Mouse (Mus musculus): Measurements from ENCODE around the gene Cnksr3.

Cnksr3 gene

DNA sequence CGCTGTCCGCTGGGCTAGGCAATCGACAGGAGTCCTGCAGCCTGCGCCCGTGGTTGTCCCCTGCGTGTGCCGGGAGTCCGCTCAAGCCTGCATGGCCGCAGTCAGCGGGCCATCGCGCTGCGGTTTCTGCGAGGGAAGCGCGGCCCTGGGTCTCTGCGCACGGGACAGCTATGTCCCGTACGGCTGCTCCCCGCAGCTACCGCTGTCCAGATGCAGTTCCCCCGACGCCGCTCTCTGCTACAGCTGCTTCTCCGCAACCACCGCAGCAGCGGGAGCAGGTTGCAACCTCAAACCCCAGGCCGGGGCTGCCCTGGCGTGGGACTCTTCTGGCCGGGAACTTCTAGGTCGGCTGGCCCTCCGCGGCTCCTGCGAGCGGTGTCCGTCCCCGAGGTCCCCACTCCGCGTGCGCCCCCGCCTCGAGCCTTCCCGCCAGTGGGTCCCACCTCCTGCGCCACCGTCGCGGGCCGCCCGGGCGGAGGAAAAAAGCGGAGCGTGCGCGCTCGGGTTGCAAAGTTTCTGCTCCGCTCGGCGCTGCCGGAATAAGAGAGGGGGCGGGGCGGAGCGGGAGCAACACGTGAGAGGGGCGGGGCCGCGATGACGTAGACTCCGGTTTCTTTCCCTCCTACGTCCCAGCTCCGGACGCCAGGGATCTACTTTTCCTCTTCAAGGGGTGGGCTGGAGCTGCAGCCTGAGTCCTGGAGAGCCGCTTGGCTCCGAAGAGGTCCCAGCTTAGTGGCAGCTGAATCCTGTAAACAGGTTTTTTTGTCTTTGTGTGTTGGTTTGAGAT, at the start of gene Cnksr3:
Gene Cnksr3 (minus strand): TSS at position 542 of the 787 bp plus-strand sequence.
- DNase-seq (ENCODE audit: low read depth in 2 of 2, low spot score in 2 of 2), result peak; percentile 76 to 82

DNA sequence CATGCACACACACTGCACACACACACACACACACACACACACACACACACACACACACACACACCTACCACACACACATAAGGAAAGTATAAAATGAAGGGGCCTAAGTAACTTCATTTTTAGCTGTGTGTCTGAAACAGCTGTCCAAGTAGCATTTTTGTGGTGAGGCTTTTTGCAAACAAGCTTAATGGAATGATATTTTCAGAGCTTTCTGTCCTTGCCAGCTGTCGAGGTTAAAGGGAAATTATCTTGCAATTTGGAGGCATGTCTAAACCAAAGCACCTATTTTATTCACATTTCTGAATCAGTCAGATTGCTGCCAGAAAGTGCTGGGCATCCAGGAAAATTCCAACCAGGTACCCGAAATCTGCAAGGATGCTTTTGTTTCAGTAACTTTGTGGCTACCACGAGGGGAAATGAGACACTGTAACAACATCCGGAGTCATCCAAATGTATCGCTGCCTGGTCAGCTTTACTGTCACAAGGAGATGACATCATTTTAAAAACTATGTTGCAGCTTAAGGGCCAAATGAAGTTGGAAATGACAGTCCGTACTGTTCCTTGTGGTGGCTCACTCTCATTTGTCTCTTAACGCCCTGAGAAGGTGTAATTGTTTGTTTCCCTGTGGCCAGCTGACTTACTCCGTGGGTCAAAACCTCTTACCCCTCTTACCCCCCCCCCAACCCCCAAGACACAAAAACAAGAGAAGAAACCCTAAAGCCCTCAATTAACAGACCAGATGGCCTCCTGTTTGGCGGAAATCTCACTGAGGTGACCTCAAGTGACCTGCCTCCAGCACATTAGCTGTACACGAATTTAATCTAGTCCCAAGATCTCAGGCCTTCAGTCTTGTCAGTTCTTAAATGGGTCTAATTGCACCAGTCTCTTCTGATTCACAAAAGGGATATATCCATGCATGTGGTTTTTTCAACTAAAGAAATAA, 48.4 kb upstream of the Cnksr3 start:
- DNase-seq (ENCODE audit: low read depth in 2 of 2, low spot score in 2 of 2), result no peak

DNA sequence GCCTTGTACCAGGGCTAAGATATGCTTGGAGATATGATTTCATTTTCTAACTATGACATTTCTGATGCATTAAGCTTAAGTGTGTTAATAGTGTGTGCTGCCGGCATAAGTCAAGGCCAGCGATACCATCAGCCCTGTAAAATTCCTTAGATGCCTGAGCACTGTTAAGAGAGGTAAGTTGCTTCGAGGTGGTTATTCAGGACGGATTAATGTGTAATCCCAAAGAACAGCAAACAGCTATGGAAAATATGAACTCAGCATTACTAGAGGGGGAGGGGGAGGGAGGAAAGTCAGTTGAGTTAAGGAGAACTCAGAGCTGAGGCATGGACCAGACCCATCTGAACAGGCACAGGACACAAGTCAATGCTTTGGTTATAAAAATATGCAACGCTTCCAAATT, 46.6 kb upstream of the Cnksr3 start:
- no peak for DNase-seq (ENCODE audit: low read depth in 2 of 2, low spot score in 2 of 2)

DNA sequence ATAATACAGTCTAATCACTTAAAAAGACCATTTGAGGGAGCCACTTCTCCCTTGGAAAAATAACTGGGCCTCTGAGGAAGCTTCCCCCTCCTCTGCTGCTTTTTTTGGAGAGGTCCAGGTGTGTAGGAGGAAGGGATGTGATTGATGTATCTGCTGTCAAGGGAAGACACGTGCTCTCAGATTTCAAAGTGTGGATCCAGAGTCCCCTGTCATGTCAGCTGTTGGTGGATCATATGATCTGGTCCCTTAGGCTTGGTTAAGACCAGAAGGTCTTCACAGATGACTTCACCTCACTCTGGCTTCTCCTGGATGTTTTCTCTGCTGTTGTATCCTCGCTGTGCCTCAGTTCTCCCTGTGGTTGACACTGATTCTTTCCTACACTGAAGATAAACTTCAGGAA, 38.4 kb upstream of the Cnksr3 start:
- no peak for DNase-seq (ENCODE audit: low read depth in 2 of 2, low spot score in 2 of 2)

DNA sequence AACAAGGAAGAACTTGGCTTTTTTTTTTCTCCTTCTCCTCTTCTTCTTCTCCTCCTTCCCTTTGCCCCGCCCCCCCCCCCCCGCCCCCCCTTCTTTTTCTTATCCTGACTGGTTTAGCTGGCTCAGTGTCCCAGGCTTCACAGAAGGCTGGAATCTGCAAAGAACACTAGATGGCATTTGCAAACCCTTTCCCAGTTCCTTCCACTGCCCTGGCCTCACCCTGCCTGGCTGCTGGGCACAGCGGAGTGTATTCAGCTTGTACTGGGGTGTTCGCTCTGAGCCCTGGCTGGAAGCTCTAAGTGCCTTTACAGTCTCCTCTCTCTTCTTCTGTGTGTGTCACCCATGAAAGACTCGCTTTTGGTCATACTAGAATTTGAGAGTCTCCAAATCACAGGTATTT, 22.6 kb upstream of the Cnksr3 start:
- DNase-seq (ENCODE audit: low read depth in 2 of 2, low spot score in 2 of 2), result no peak

DNA sequence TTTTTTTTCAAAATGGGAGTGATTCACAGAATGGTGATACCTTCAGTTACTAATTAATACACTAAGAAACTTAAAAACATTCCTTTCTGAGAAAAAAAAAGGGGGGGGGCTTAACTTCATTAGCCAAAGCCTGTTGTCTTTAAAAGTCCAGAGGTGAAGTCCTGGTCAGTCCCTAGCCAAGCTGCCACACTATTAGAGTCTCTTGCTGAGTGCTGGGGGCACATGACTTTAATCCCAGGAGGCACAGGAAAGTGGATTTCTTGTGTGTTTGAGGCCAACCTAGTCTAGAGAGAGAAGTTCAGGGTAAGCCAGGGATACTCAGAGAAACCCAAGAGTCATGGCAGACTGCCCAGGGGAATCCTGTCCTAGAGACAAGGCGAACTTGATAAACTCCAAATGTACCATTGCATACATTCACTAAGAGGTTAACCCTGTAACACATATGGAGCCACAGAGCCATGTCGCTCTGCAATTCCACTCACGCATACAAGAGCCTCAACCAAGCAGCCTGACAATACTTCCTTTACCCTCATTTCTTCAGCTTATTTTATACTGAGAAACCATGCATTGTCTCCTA, 5.6 kb upstream of the Cnksr3 start:
- DNase-seq (ENCODE audit: low read depth in 2 of 2, low spot score in 2 of 2), result no peak

DNA sequence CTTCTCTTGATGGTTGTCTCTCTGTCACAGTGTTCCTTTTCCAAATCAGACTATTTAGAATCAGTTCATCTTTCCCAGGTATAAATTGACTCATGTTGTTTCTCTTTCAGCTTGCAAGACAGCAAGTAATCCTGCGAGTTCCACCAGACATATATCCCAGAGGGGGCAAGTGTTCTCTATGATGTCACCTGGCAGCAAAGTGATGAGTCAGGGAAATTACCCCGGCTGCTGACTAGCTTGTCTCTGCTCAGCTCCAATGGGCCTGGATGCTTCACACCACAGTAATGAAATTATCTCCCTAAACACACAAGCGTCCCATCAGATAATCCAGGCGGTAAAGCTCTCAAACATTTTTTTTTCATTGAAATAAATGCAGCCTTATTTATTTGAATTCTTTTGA, 2.7 kb upstream of the Cnksr3 start:
- no peak for DNase-seq (ENCODE audit: low read depth in 2 of 2, low spot score in 2 of 2)

DNA sequence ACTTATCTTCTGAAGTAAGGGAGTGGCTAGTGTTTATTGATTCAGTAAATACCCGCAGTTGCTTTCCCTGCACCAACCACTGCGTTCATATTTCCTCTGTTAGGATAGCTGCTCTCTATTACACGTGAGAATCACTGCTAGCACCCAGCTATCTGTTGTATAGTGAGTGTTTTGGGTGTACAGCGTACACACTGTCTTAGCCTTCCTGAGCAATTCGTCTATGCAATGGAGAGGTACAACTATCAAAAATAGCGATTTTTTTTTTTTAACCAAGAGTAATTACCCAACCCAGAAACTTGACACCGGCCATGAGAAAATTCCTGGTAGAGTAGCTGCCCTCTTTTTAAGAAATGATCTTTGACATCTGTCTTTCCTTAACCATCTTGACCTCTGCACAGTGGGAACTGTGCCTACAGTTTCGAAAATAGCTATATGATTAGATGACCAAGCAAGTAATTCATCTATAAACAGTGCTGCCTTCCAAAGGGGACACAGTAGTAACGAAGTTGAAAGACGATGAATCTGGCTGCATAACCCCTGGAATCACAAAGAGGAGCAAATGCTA, 1.1 kb upstream of the Cnksr3 start:
- DNase-seq (ENCODE audit: low read depth in 2 of 2, low spot score in 2 of 2), result no peak

DNA sequence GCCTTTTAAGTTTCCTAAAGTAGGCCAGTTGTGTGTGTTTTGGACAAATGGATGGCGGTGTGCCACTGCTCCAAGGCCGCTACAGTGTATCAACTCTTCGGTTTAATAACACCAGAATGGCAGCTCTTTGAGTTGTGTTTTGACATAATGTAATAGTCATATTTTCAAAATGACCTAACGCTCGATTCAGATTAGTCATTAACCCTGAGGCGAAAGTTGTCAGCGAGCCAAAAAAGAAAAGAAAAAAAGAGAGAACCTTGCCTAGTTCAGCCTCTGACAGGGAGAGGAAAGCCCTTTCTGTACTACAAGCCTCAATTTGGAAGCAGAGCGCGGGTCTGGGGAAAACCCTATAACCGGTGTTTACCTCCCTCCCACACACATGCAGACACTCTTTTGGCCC, 500 bp upstream of the Cnksr3 start:
- peak in 1 of 2 experiments; percentile 10 for DNase-seq (ENCODE audit: low read depth in 2 of 2, low spot score in 2 of 2)

DNA sequence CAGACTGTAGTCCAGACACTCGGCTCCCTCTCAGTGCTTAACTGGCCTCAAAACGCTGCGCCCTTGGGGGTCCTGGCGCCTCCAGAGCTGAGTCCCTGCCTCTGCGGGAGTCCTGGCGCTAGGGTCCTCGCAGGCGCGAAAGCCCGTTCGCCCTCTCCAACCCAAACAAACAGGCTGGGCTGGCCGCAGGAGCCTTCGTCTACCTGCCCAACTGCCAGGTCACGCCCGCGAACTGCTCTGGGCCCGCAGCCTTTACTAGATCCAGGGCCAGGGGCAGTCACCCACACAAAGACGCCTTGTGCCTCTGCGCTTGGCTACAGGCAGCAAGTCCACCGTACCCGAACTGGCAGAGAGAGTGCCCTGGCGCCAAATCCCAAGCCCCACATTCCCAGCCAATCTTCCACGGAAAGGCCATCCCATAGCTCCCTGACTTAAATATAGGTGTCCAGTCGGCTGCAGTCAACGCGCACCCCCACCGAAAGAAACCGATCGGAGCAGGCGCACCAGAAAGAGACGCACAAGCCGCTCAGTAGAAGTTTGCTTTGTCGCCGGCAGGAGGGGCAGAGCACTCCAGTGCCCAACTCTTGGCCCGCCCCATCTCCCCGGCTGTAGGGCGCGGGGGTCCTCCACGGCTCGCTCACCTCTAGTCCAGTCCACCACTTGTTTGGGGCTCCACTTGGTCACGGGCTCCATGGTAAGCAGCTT, 894 bp downstream of the Cnksr3 start:
- peak; percentile 55 to 63 for DNase-seq (ENCODE audit: low read depth in 2 of 2, low spot score in 2 of 2)

DNA sequence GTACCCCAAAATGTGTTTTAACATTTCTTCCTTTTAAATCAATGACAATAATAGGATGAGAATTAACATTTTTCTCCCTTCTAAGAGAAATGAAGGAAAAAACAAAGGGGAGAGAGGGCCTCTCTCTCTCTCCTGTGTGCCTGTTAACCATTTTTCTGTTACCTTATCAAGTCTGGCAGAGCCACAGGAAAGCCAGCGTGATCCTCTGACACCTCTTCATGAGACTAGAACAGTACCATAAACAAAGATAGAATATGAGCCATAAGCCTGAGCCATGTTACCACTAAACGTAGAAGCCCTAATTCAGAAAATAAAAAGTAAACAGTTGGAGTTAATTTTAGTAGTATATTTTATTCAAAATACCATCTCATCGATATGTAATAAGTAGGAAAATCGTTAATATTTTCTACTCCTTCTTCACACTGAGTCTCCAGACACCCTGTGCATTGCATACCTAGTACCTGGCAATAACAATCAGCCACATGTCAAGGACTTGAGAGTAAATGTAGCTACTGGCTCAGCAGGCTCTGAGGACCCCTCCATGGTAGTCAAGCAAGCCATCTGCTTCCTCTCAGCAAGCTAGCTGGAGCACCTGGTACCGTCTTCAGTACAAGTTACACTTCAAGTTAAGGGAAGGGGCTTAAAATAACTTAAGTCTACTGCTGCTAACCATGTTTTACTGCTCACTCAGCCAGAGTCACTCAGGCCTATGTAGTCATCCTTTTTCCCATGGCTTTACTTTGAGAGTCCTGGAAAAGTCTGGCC, 2.2 kb downstream of the Cnksr3 start:
- DNase-seq (ENCODE audit: low read depth in 2 of 2, low spot score in 2 of 2), result no peak

DNA sequence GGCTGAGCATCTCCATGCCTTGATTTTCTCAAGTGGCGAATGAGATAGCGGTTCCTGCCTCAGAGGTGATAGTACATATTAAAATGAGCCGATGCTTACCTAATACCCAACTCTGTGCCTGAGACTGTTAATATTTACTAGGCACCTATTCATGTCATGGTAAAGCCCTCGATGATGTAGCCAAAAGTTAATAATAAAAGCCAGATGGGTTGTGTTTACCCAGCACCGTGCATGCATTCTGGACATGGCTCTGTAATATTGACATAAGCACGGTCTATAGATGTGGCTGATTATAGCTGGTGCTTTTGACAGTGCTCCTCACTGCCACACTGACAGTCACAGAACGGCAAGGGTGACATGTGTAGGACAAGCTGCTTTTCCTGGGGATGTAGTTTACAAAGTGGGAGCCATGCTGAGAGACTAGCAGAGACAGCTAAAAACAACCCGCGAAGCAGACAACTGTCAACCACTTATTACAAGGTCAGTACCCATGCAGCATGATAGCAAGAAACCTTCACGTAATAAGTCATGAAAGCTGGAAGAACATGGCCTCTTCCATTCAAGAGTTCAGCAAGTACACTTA, 3.1 kb downstream of the Cnksr3 start:
- no peak for DNase-seq (ENCODE audit: low read depth in 2 of 2, low spot score in 2 of 2)

DNA sequence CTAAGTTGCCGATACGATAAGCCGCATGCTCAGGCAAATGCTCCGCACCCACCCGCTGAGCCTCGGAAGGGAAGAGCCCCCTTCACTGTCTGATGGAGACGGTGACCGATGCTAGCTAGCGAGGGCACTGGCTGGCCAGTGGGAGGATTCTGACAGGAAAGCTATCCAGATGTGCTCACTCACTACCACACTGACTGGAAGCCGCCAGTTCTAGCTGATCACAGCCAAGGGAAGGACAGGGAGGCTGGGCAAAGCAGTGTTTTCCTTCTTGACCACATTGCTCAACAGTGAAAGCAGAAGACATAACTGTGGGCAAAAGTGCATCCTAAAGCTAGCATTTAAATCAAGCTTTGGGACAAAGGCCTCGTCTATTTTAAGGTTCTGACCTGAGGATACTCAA, 4.7 kb downstream of the Cnksr3 start:
- no peak for DNase-seq (ENCODE audit: low read depth in 2 of 2, low spot score in 2 of 2)

DNA sequence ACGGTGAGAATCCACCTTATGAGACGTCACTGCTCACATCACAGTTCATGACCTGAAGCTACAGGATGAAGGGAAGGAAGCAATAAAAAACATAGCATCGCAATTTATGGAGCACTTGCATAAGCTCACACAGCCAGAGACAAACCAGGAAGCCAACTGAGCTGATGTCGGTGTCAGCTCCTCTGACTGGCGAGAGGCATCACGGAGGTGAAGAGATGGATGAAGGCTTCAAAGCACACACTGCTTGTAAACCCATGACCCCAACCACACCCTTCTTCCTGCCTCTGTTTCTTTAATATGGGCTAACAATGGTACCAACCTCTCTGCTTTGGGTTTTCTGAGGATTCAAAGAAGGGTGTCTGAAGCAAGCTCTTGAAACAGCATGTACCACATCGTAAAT, 5.5 kb downstream of the Cnksr3 start:
- no peak for DNase-seq (ENCODE audit: low read depth in 2 of 2, low spot score in 2 of 2)

DNA sequence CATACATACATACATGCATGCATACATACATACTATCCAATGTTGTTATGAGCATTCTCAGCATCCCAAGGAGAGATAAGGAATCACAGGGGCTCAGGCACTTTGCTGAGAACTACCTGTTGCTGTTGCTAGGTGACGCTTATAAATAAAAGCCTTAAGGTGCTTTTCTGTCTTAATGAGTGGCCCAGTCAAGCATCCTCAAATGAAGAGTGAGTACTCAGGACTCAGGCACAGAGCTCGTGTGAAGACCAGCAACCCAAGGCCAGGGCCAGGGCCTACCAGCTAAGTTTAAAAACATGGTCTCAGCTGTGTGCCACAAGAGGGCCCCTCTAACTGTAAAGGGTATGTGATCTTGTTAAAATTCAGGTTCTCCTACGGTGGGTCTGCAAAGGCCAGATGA, 6.5 kb downstream of the Cnksr3 start:
- no peak for DNase-seq (ENCODE audit: low read depth in 2 of 2, low spot score in 2 of 2)

DNA sequence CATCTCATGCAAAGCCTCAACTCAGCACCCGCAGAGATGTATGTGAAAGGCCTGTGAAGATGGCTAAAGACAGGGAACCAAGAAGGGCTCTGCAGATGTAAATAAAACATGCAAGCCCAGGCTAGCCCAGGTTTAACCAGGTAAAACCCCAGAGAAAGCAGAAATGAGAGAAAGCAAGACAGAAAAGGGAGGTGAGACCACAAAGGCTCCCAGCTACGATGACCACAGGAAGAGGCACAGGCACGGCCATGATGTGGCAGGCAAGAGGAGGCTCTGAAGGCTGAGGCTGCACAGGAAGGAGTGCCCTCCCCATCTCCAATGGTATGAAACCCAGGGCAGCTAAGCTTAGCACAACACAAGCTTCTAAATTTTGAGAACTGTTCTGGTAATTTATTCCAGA, 7.1 kb downstream of the Cnksr3 start:
- DNase-seq (ENCODE audit: low read depth in 2 of 2, low spot score in 2 of 2), result no peak

DNA sequence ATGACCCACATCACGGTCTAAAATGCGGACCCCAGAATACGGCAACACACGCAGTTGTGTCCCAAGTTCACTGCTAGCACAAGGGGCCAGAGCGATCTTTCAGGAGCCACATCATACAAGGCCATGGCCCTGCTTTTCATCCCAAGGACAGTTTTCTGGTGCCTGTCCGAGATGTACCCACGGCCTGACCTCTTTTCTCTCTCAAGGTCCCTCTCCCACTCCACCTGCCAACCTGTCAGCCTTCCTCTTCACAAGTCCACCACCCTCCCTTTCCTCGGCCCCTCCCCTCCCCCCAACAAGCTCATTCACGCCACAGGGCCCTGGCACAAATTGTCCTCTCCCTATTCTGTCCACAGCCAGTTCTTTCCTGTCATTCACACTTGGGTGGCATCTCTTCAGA, 9.5 kb downstream of the Cnksr3 start:
- no peak for DNase-seq (ENCODE audit: low read depth in 2 of 2, low spot score in 2 of 2)

DNA sequence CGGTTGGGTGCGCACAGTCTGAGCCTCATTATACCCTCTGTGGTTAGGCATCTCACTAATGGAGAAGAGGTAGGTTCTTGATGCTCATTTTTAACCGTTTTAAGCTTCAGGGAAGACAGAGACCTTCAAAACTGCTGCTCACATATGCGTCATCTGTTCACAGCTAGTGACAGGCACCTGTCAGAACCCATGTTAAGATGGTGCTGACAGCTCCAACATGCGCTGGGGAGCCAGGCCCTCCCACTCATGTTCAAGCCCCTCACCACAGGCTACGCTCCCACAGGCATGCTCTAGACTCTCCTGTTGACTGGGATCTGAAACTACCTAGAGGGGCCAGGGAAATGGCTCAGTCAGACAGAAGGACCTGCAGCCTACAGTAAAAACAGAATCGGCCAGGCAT, 11.4 kb downstream of the Cnksr3 start:
- DNase-seq (ENCODE audit: low read depth in 2 of 2, low spot score in 2 of 2), result no peak

DNA sequence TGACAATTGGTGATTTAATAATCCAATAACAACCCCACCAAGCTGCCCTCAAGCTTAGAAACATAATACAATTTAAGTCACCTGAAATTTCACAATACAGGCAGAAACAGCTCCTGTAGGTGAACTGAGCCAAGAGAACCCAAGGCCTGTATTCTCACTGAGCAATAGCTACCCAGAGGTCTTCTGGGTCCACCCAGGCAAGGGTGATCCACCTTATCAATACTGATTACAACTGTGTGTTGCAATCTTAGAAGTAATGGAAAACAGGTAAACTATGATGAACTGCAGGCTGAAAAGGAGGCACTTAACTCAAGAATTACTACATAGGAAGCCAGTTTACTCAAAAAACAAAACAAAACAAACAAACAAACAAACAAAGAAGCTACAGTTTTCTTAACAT, 13.8 kb downstream of the Cnksr3 start:
- DNase-seq (ENCODE audit: low read depth in 2 of 2, low spot score in 2 of 2), result no peak

DNA sequence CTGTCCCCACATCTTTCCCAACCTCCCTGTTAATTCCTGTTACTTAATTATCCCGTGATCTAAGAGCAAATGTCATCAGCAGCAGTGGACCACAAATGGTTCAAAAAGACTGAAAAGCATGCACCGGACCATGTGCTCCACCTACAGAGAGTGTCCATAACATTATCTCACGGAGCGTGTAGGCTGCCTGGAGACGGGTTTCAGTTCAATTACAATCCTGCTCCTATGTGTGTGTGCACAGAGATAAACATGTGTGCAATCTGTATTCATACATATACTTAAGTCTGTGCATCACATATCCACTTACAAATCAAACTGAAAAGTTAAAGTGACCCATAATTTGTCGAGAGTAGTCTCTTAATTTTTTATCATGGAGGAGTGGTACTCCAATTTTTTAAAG, 14.3 kb downstream of the Cnksr3 start:
- DNase-seq (ENCODE audit: low read depth in 2 of 2, low spot score in 2 of 2), result no peak
